Mouse (Mus musculus): ENCODE data around the gene Pkd1l2. TPM values are rescaled to one million over a fixed set of nuclear protein-coding genes. Genes with fewer than 3 reads are reported as not detected.

Pkd1l2 gene
- polyA plus RNA-seq, 1 experiment from 2014 or later: not detected

GRCm38 (mm10) chr8:117111641-117112040, 29.4 kb upstream of the Pkd1l2 start:
- H3K27me3 ChIP-seq: no peaks in the 10 kb centered on the region
- ChIA-PET POLR2A (no interaction called here), CTCF (no interaction called here)
- in situ Hi-C loops (cut with MboI; ENCODE audit: low pct_unique_long_range_greater_than_20kb): loop anchor here (5.0 kb wide), 1 partner anchor 361 kb away; no protein-coding TSS in a partner anchor
- TF ChIP-seq CTCF (IDR thresholded peaks at IDR 0.05): no peak
- no peak for ATAC-seq
- no peak for DNase-seq (ENCODE audit: low read depth, low spot score)

GRCm38 (mm10) chr8:117109801-117110390, 27.6 kb upstream of the Pkd1l2 start:
- in situ Hi-C loops (cut with MboI; ENCODE audit: low pct_unique_long_range_greater_than_20kb): loop anchor here (5.0 to 10.0 kb wide), 2 partner anchors 362 to 465 kb away; no protein-coding TSS in a partner anchor
- ATAC-seq: no peak
- POLR2A ChIA-PET: no interaction called here
- DNase-seq (ENCODE audit: low read depth, low spot score): peak; percentile 9
- H3K27me3 ChIP-seq: no peaks in the 10 kb centered on the region
- CTCF ChIA-PET: interaction anchor here (0.8 to 0.9 kb wide), 2 partner anchors 9 to 49 kb away, joined by 3 read pairs; no protein-coding TSS in a partner anchor
- TF ChIP-seq CTCF (IDR thresholded peaks at IDR 0.05): peak; percentile 77

DNA sequence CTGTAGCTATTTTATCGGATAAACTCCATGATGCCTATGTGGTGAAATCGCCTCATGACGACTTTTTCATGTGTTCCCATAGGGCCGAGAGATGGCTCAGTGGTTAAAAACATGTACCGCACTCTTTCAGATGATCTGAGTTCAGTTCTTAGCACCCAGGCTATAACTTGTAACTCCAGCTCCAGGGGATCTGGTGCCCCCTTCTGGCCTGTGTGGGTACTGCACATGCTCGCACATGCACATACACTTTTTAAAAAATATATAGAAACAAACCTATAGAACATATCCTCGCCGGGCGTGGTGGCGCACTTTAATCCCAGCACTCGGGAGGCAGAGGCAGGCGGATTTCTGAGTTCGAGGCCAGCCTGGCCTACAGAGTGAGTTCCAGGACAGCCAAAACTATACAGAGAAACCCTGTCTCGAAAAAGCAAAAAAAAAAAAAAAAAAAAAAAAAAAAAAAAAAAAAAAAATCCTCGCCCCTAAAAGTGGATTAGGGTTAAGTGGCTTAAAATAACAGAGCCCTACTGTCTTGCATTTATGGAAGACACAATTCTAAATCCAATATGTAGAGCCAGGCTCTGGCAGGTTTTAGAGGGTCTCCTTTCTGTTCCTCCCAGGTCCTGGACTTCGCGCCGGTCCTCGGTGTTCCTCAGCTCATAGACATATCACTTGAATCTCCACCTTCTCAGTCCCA, 26.9 kb upstream of the Pkd1l2 start:
- in situ Hi-C loops (cut with MboI; ENCODE audit: low pct_unique_long_range_greater_than_20kb): loop anchor here (10.0 kb wide), 1 partner anchor 466 kb away; no protein-coding TSS in a partner anchor
- no peaks in the 10 kb centered on the region for H3K27me3 ChIP-seq
- POLR2A ChIA-PET: no interaction called here
- ATAC-seq: no peak
- peak; percentile 59 for TF ChIP-seq CTCF (IDR thresholded peaks at IDR 0.05)
- CTCF ChIA-PET: interaction anchor here (1.1 to 2.7 kb wide), 2 partner anchors 38 to 70 kb away, joined by 4 to 9 read pairs; no protein-coding TSS in a partner anchor
- DNase-seq (ENCODE audit: low read depth, low spot score): no peak

DNA sequence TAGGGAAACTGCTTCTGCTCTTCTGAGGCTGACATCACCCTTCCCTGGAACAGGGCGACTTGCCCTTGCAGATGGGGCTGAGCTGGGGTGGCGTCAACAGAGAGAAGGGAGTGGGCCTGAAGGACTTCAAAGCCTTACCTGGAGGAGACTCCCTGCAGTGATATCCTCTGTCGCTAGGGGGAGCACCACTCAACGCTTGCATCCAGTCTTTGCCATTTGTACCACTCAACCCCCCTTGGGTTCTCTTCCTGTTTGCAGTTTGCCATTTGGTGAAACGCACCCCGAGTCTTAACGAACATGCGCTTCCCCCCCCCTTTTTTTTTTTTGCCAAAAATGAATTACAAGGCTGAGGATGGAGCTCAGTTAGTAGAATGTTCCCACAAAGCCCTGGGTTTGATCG, 25.3 kb upstream of the Pkd1l2 start:
- ATAC-seq: peak; percentile 59
- ChIA-PET POLR2A (no interaction called here), CTCF (interaction anchor here (0.7 to 2.7 kb wide), 13 partner anchors 10 to 377 kb away, joined by 3 to 9 read pairs (median 3); partner anchors contain the start of gene Gcsh)
- no peaks in the 10 kb centered on the region for H3K27me3 ChIP-seq
- peak; percentile 91 for TF ChIP-seq CTCF (IDR thresholded peaks at IDR 0.05)
- DNase-seq (ENCODE audit: low read depth, low spot score): no peak
- in situ Hi-C loops (cut with MboI; ENCODE audit: low pct_unique_long_range_greater_than_20kb): loop anchor here (10.0 kb wide), 1 partner anchor 467 kb away; no protein-coding TSS in a partner anchor

- ChIA-PET POLR2A (no interaction called here), CTCF (no interaction called here)
- no peaks in the 10 kb centered on the region for H3K27me3 ChIP-seq
- ATAC-seq: no peak
- in situ Hi-C loops (cut with MboI; ENCODE audit: low pct_unique_long_range_greater_than_20kb): no loop called here
- TF ChIP-seq CTCF (IDR thresholded peaks at IDR 0.05): no peak
- peak; percentile 17 for DNase-seq (ENCODE audit: low read depth, low spot score)
Observed at GRCm38 (mm10) chr8:117097564-117098191, 15.4 kb upstream of the Pkd1l2 start.

DNA sequence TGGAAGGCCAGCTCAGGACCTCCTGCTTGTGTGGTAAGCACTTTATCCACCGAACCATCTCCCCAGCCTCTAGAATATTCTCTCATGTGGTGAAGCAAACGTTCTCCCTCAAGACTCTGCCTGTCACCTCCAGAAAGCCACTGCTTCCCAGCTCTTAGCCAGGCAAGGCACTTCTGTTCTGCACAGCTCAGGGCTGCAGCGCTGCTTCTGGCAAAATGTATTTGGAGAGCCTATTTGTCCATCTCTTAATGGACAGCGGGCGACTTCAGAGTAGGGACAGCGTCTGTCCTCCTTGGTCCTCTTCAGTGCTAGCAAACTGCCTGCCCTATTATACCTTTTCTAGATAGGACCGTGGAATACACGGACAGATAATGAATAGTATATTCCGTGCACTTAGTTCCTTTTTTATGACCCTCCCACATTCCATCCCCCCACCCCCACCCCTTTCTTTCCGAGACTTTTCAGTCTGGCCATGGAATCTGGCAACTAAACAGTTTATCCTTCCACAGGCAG, 14.9 kb upstream of the Pkd1l2 start:
- in situ Hi-C loops (cut with MboI; ENCODE audit: low pct_unique_long_range_greater_than_20kb): no loop called here
- no peak for ATAC-seq
- no peak for TF ChIP-seq CTCF (IDR thresholded peaks at IDR 0.05)
- no peaks in the 10 kb centered on the region for H3K27me3 ChIP-seq
- ChIA-PET POLR2A (no interaction called here), CTCF (no interaction called here)
- no peak for DNase-seq (ENCODE audit: low read depth, low spot score)

GRCm38 (mm10) chr8:117095647-117096046, 13.4 kb upstream of the Pkd1l2 start, which contains the start of gene Bco1:
Bco1 (plus strand) TSS chr8:117095854.
- TF ChIP-seq CTCF (IDR thresholded peaks at IDR 0.05): no peak
- DNase-seq (ENCODE audit: low read depth, low spot score) (no peak), ATAC-seq (no peak)
- CTCF ChIA-PET: no interaction called here
- in situ Hi-C loops (cut with MboI; ENCODE audit: low pct_unique_long_range_greater_than_20kb): no loop called here
- no peaks in the 10 kb centered on the region for H3K27me3 ChIP-seq
- POLR2A ChIA-PET: no interaction called here

- CTCF ChIA-PET: no interaction called here
- in situ Hi-C loops (cut with MboI; ENCODE audit: low pct_unique_long_range_greater_than_20kb): no loop called here
- H3K27me3 ChIP-seq: no peaks in the 10 kb centered on the region
- no peak for TF ChIP-seq CTCF (IDR thresholded peaks at IDR 0.05)
- POLR2A ChIA-PET: no interaction called here
- no peak for ATAC-seq
- no peak for DNase-seq (ENCODE audit: low read depth, low spot score)
Observed at GRCm38 (mm10) chr8:117094053-117094452, 11.8 kb upstream of the Pkd1l2 start.

GRCm38 (mm10) chr8:117089802-117090201, 7.6 kb upstream of the Pkd1l2 start:
- CTCF ChIA-PET: interaction anchor here (0.9 kb wide), 1 partner anchor 18 kb away, joined by 3 read pairs; no protein-coding TSS in a partner anchor
- in situ Hi-C loops (cut with MboI; ENCODE audit: low pct_unique_long_range_greater_than_20kb): no loop called here
- POLR2A ChIA-PET: no interaction called here
- H3K27me3 ChIP-seq: no peaks in the 10 kb centered on the region
- no peak for ATAC-seq
- no peak for DNase-seq (ENCODE audit: low read depth, low spot score)
- no peak for TF ChIP-seq CTCF (IDR thresholded peaks at IDR 0.05)

GRCm38 (mm10) chr8:117087036-117087435, 4.8 kb upstream of the Pkd1l2 start:
- H3K27me3 ChIP-seq: no peaks in the 10 kb centered on the region
- ChIA-PET CTCF (no interaction called here), POLR2A (no interaction called here)
- no peak for ATAC-seq
- in situ Hi-C loops (cut with MboI; ENCODE audit: low pct_unique_long_range_greater_than_20kb): no loop called here
- no peak for TF ChIP-seq CTCF (IDR thresholded peaks at IDR 0.05)
- DNase-seq (ENCODE audit: low read depth, low spot score): no peak
